In genomic region chr11:79702092-79702491, GRCm38 (mm10) we compare ENCODE assay signal across 17 mouse cellular contexts.
A peak's percentile ranks its signal among the peaks of the same experiment; 100 is the strongest.
DNase-seq lines count a peak whose midpoint lies in the region; ATAC-seq and TF ChIP-seq lines count a peak whose summit lies in the region.
"Had no signal": no experiment of that assay in that cellular context is flagged by ENCODE, and none has a peak within 500 bp of the region (broad histone marks: within the 10 kb centered on the region; RNA-seq: fewer than 3 reads in every experiment).

No protein-coding gene starts in this region.

- peak overlapping the region; percentile 83 for H3K4me2 ChIP-seq in heart, embryonic 12.5 days
- H3K4me2 ChIP-seq in midbrain, embryonic 14.5 days (ENCODE audit: low read length) = peak overlapping the region; percentile 70

- H3K4me3 ChIP-seq in heart, embryonic 12.5 days = no peak overlapping the region
- H3K4me3 ChIP-seq in heart, embryonic 10.5 days = no peak overlapping the region
- H3K4me3 ChIP-seq in hindbrain, embryonic 10.5 days = peak overlapping the region; percentile 75; the same call in 1 of the 2 replicates
- no peak overlapping the region for H3K4me3 ChIP-seq in midbrain, embryonic 14.5 days (replicated peaks; ENCODE audit: low read depth, low read length)
- H3K4me3 ChIP-seq: erythroblast, embryonic 14.5 days; heart, embryonic 15.5 days had no signal

- no peak for TF ChIP-seq CTCF in brain, embryonic 14.5 days (IDR thresholded peaks at IDR 0.05; ENCODE audit: borderline replicate concordance, extremely low read depth, insufficient read depth, insufficient read length)

- H3K9me3 ChIP-seq in heart, embryonic 12.5 days (replicated peaks) = no peaks in the 10 kb centered on the region
- H3K9me3 ChIP-seq in heart, embryonic 10.5 days = no peaks in the 10 kb centered on the region
- H3K9me3 ChIP-seq in hindbrain, embryonic 10.5 days = no peaks in the 10 kb centered on the region
- no peaks in the 10 kb centered on the region for H3K9me3 ChIP-seq in midbrain, embryonic 14.5 days (ENCODE audit: control insufficient read depth, low read length)
- H3K9me3 ChIP-seq: G1E; heart, embryonic 15.5 days had no signal

- no peak overlapping the region for H3K9ac ChIP-seq in heart, embryonic 12.5 days
- H3K9ac ChIP-seq in midbrain, embryonic 14.5 days (replicated peaks; ENCODE audit: low read length) = peak overlapping the region; percentile 39; the same call in 1 of the 2 replicates
- H3K9ac ChIP-seq: heart, embryonic 15.5 days; liver, postnatal 0 days had no signal

- H3K36me3 ChIP-seq in heart, embryonic 12.5 days = peaks cover 13% of the 10 kb centered on the region
- peaks cover 14% of the 10 kb centered on the region for H3K36me3 ChIP-seq in heart, embryonic 10.5 days
- peaks cover 23% of the 10 kb centered on the region for H3K36me3 ChIP-seq in hindbrain, embryonic 10.5 days
- H3K36me3 ChIP-seq in midbrain, embryonic 14.5 days (ENCODE audit: control insufficient read depth, insufficient read depth, low read length) = no peaks in the 10 kb centered on the region

- no peak for DNase-seq in heart, embryonic 10.5 days (ENCODE audit: low spot score)
- peak; percentile 59 for DNase-seq in brain, embryonic 14.5 days (ENCODE audit: low read depth)
- DNase-seq in hindbrain, embryonic 10.5 days (ENCODE audit: low spot score) = no peak
- peak; percentile 41 for DNase-seq in midbrain, embryonic 14.5 days
- no peak for DNase-seq in cerebellum, adult 11-12 months
- no peak for DNase-seq in spleen, adult 12 weeks (ENCODE audit: low spot score)
- DNase-seq in layer of hippocampus, adult 9-11 months = no peak
- DNase-seq: cerebellum, postnatal 36 days; gastrocnemius, postnatal 14 days; kidney, adult 2 months; left cerebral cortex, postnatal 4 days; liver, postnatal 0 days; thymus, postnatal 25 days had no signal

- no peak overlapping the region for H3K27ac ChIP-seq in heart, embryonic 12.5 days (ENCODE audit: poor library complexity, severe bottlenecking)
- H3K27ac ChIP-seq in heart, embryonic 10.5 days = no peak overlapping the region
- peak overlapping the region; percentile 66 for H3K27ac ChIP-seq in hindbrain, embryonic 10.5 days
- H3K27ac ChIP-seq in midbrain, embryonic 14.5 days (replicated peaks; ENCODE audit: low read depth, low read length) = peak overlapping the region; percentile 64

- no peak for TF ChIP-seq POLR2A in brain, embryonic 14.5 days (IDR thresholded peaks at IDR 0.05; ENCODE audit: borderline replicate concordance, extremely low read depth, insufficient read depth, insufficient read length, poor library complexity, severe bottlenecking)

- ATAC-seq in heart, embryonic 12.5 days (ENCODE audit: insufficient number of reproducible peaks, low FRiP score) = no peak
- no peak for ATAC-seq in midbrain, embryonic 14.5 days (ENCODE audit: low FRiP score, low TSS enrichment)
- ATAC-seq: liver, postnatal 0 days had no signal

- H3K27me3 ChIP-seq in heart, embryonic 12.5 days (replicated peaks) = no peaks in the 10 kb centered on the region
- no peaks in the 10 kb centered on the region for H3K27me3 ChIP-seq in heart, embryonic 10.5 days (ENCODE audit: insufficient read depth, poor library complexity, severe bottlenecking)
- no peaks in the 10 kb centered on the region for H3K27me3 ChIP-seq in hindbrain, embryonic 10.5 days (ENCODE audit: insufficient read depth, poor library complexity, severe bottlenecking)
- no peaks in the 10 kb centered on the region for H3K27me3 ChIP-seq in midbrain, embryonic 14.5 days (ENCODE audit: control insufficient read depth, insufficient read depth, low read length)
- H3K27me3 ChIP-seq: heart, embryonic 15.5 days had no signal

- WGBS in heart, embryonic 12.5 days = 71% methylated on average over 6 of the region's 6 CpGs
- 87% methylated on average over 6 of the region's 6 CpGs for WGBS in heart, embryonic 10.5 days
- 81% methylated on average over 6 of the region's 6 CpGs for WGBS in hindbrain, embryonic 10.5 days
- WGBS in midbrain, embryonic 14.5 days = 18% methylated on average over 6 of the region's 6 CpGs

- H3K4me1 ChIP-seq in heart, embryonic 12.5 days (replicated peaks) = peaks cover 20% of the 10 kb centered on the region
- peaks cover 27% of the 10 kb centered on the region for H3K4me1 ChIP-seq in heart, embryonic 10.5 days
- H3K4me1 ChIP-seq in hindbrain, embryonic 10.5 days (replicated peaks) = peaks cover 52% of the 10 kb centered on the region
- H3K4me1 ChIP-seq in midbrain, embryonic 14.5 days (ENCODE audit: control insufficient read depth, insufficient read depth, low read length) = peaks cover 24% of the 10 kb centered on the region

Comparison
In these comparisons a context has a peak if more than half of its experiments do, and no peak if none do; other contexts are left out.
1. H3K27ac ChIP-seq: peak in hindbrain, embryonic 10.5 days (single experiment) and midbrain, embryonic 14.5 days (single experiment); none in heart, embryonic 12.5 days (single experiment) and heart, embryonic 10.5 days (single experiment).
2. DNase-seq: peak in brain, embryonic 14.5 days (single experiment) and midbrain, embryonic 14.5 days (single experiment); none in heart, embryonic 10.5 days (single experiment), hindbrain, embryonic 10.5 days (single experiment), cerebellum, adult 11-12 months (single experiment), spleen, adult 12 weeks (single experiment) and layer of hippocampus, adult 9-11 months (single experiment).